ENCODE assay signal across 21 mouse cellular contexts in the genomic region with DNA sequence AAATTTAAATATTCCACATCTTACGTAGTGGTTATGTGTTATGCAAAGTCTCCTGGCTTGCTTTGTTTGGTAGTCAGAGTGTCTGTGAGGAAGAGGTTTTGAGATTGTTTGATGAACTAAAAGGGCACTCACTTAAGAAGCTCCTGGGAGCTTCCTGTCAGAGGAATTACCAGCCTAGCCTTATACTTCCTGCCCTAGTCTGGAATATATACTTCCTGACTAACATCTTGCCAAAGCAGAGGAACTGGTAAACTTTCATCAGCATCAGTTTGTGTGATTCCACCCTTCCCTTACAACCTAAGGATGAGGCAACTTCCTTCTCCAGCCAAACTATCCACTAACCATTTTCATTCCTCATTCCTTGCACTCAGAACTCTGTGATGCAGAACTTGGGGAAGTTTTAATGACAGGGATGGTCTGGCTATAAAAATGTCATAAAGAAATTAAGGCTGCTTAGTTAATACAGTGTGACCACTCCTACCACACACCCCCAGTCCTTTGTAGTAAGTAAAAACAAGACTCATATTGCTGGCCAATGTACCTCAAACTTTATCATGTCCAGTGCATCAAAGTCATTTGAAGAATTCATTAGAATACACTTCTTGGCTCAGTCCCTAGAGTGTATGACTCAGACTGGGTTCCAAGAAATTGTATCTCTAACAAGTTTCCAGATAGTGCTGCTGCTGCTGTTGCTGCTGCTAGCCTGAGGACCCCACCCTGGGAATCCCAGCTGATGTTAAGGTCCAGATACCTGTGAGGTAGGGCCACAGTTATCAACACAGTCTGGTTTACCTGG.
DNase-seq lines count a peak whose midpoint lies in the region; ATAC-seq lines count a peak whose summit lies in the region.
"Had no signal": no experiment of that assay in that cellular context is flagged by ENCODE, and none has a peak within 500 bp of the region (broad histone marks: within the 10 kb centered on the region; RNA-seq: fewer than 3 reads in every experiment).

No protein-coding gene starts in this region.

- H3K9me3 ChIP-seq in liver, embryonic 13.5 days (replicated peaks), result no peaks in the 10 kb centered on the region
- no peaks in the 10 kb centered on the region for H3K9me3 ChIP-seq in liver, embryonic 11.5 days (ENCODE audit: control insufficient read depth, low read length)
- H3K9me3 ChIP-seq in midbrain, embryonic 11.5 days (ENCODE audit: control insufficient read depth, low read length), result no peaks in the 10 kb centered on the region
- H3K9me3 ChIP-seq in midbrain, embryonic 14.5 days (ENCODE audit: control insufficient read depth, low read length), result no peaks in the 10 kb centered on the region
- no peaks in the 10 kb centered on the region for H3K9me3 ChIP-seq in neural tube, embryonic 15.5 days (replicated peaks)
- H3K9me3 ChIP-seq: embryonic facial prominence, embryonic 10.5 days; forebrain, embryonic 10.5 days; heart, embryonic 13.5 days; hindbrain, embryonic 13.5 days had no signal

- no peak overlapping the region for H3K4me2 ChIP-seq in liver, embryonic 13.5 days
- H3K4me2 ChIP-seq in liver, embryonic 11.5 days, result no peak overlapping the region
- H3K4me2 ChIP-seq in midbrain, embryonic 11.5 days, result no peak overlapping the region
- H3K4me2 ChIP-seq in midbrain, embryonic 14.5 days (ENCODE audit: low read length), result no peak overlapping the region
- no peak overlapping the region for H3K4me2 ChIP-seq in neural tube, embryonic 15.5 days
- H3K4me2 ChIP-seq: heart, embryonic 13.5 days; hindbrain, embryonic 13.5 days had no signal

- ATAC-seq in liver, embryonic 13.5 days (ENCODE audit: low read depth), result peak; percentile 41; the same call in 1 of the 2 replicates
- ATAC-seq in liver, embryonic 11.5 days (replicated peaks; ENCODE audit: low FRiP score), result no peak
- ATAC-seq in midbrain, embryonic 11.5 days (ENCODE audit: low FRiP score), result no peak
- no peak for ATAC-seq in midbrain, embryonic 14.5 days (ENCODE audit: low FRiP score, low TSS enrichment)
- ATAC-seq in neural tube, embryonic 15.5 days (ENCODE audit: low FRiP score), result no peak
- ATAC-seq: activated CD4-positive, CD25-positive, alpha-beta regulatory T cell, adult 4 months; forebrain, embryonic 14.5 days; hindbrain, postnatal 0 days had no signal

- H3K9ac ChIP-seq in liver, embryonic 13.5 days, result no peak overlapping the region
- no peak overlapping the region for H3K9ac ChIP-seq in liver, embryonic 11.5 days (ENCODE audit: low read depth, low read length)
- H3K9ac ChIP-seq in midbrain, embryonic 11.5 days (ENCODE audit: low read length), result no peak overlapping the region
- no peak overlapping the region for H3K9ac ChIP-seq in midbrain, embryonic 14.5 days (replicated peaks; ENCODE audit: low read length)
- no peak overlapping the region for H3K9ac ChIP-seq in neural tube, embryonic 15.5 days (replicated peaks)
- H3K9ac ChIP-seq: heart, embryonic 13.5 days; hindbrain, embryonic 13.5 days had no signal

- H3K27me3 ChIP-seq in liver, embryonic 13.5 days, result no peaks in the 10 kb centered on the region
- H3K27me3 ChIP-seq in liver, embryonic 11.5 days (replicated peaks; ENCODE audit: control insufficient read depth, insufficient read depth, low read length), result no peaks in the 10 kb centered on the region
- H3K27me3 ChIP-seq in midbrain, embryonic 11.5 days (ENCODE audit: control insufficient read depth, insufficient read depth, low read length), result no peaks in the 10 kb centered on the region
- H3K27me3 ChIP-seq in midbrain, embryonic 14.5 days (ENCODE audit: control insufficient read depth, insufficient read depth, low read length), result no peaks in the 10 kb centered on the region
- H3K27me3 ChIP-seq in neural tube, embryonic 15.5 days (replicated peaks), result no peaks in the 10 kb centered on the region
- H3K27me3 ChIP-seq: heart, embryonic 13.5 days; hindbrain, embryonic 13.5 days had no signal

- H3K36me3 ChIP-seq in liver, embryonic 13.5 days, result no peaks in the 10 kb centered on the region
- no peaks in the 10 kb centered on the region for H3K36me3 ChIP-seq in liver, embryonic 11.5 days (ENCODE audit: control insufficient read depth, insufficient read depth, low read length)
- no peaks in the 10 kb centered on the region for H3K36me3 ChIP-seq in midbrain, embryonic 11.5 days (ENCODE audit: control insufficient read depth, insufficient read depth, low read length)
- H3K36me3 ChIP-seq in midbrain, embryonic 14.5 days (ENCODE audit: control insufficient read depth, insufficient read depth, low read length), result no peaks in the 10 kb centered on the region
- H3K36me3 ChIP-seq in neural tube, embryonic 15.5 days, result no peaks in the 10 kb centered on the region
- H3K36me3 ChIP-seq: embryonic facial prominence, embryonic 10.5 days; forebrain, embryonic 10.5 days; heart, embryonic 13.5 days; hindbrain, embryonic 13.5 days had no signal

- DNase-seq in liver, embryonic 13.5 days, result no peak
- no peak for DNase-seq in liver, embryonic 11.5 days (ENCODE audit: low spot score)
- peak; percentile 39 for DNase-seq in midbrain, embryonic 11.5 days (ENCODE audit: low spot score, missing footprints)
- DNase-seq in midbrain, embryonic 14.5 days, result no peak
- DNase-seq in Muller cell, postnatal 12 days (ENCODE audit: inconsistent ontology term), result peak; percentile 78
- no peak for DNase-seq in heart, postnatal 10 days
- DNase-seq: adrenal gland, postnatal 25 days; cerebellum, adult 2 months; cerebellum, postnatal 10 days; gastrocnemius, adult 2 months; gastrocnemius, postnatal 25 days; heart, postnatal 4 days had no signal

- H3K4me1 ChIP-seq in liver, embryonic 13.5 days (replicated peaks), result no peaks in the 10 kb centered on the region
- no peaks in the 10 kb centered on the region for H3K4me1 ChIP-seq in liver, embryonic 11.5 days (replicated peaks; ENCODE audit: control insufficient read depth, insufficient read depth, low read length)
- H3K4me1 ChIP-seq in midbrain, embryonic 11.5 days (ENCODE audit: control insufficient read depth, insufficient read depth, low read length), result no peaks in the 10 kb centered on the region
- H3K4me1 ChIP-seq in midbrain, embryonic 14.5 days (ENCODE audit: control insufficient read depth, insufficient read depth, low read length), result no peaks in the 10 kb centered on the region
- H3K4me1 ChIP-seq in neural tube, embryonic 15.5 days, result no peaks in the 10 kb centered on the region
- H3K4me1 ChIP-seq: hindbrain, embryonic 13.5 days had no signal

- H3K4me3 ChIP-seq in liver, embryonic 13.5 days (replicated peaks), result no peak overlapping the region
- no peak overlapping the region for H3K4me3 ChIP-seq in liver, embryonic 11.5 days (ENCODE audit: low read depth, low read length)
- no peak overlapping the region for H3K4me3 ChIP-seq in midbrain, embryonic 11.5 days (ENCODE audit: low read depth, low read length)
- H3K4me3 ChIP-seq in midbrain, embryonic 14.5 days (replicated peaks; ENCODE audit: low read depth, low read length), result no peak overlapping the region
- no peak overlapping the region for H3K4me3 ChIP-seq in neural tube, embryonic 15.5 days (replicated peaks)
- H3K4me3 ChIP-seq: embryonic facial prominence, embryonic 10.5 days; erythroblast, embryonic 14.5 days; forebrain, embryonic 10.5 days; gastrocnemius, adult 2 months; heart, embryonic 13.5 days; hindbrain, embryonic 13.5 days had no signal

- H3K27ac ChIP-seq in liver, embryonic 13.5 days, result no peak overlapping the region
- no peak overlapping the region for H3K27ac ChIP-seq in liver, embryonic 11.5 days (ENCODE audit: low read depth, low read length)
- no peak overlapping the region for H3K27ac ChIP-seq in midbrain, embryonic 11.5 days (ENCODE audit: low read depth, low read length)
- H3K27ac ChIP-seq in midbrain, embryonic 14.5 days (replicated peaks; ENCODE audit: low read depth, low read length), result no peak overlapping the region
- no peak overlapping the region for H3K27ac ChIP-seq in neural tube, embryonic 15.5 days (replicated peaks)
- H3K27ac ChIP-seq: embryonic facial prominence, embryonic 10.5 days; forebrain, embryonic 10.5 days; gastrocnemius, adult 2 months; heart, embryonic 13.5 days; hindbrain, embryonic 13.5 days; hindbrain, postnatal 0 days had no signal

- 75% methylated on average over 1 of the region's 1 CpGs for WGBS in liver, embryonic 13.5 days (ENCODE audit: insufficient replicate concordance)
- WGBS in liver, embryonic 11.5 days, result 81% methylated on average over 1 of the region's 1 CpGs
- 81% methylated on average over 1 of the region's 1 CpGs for WGBS in midbrain, embryonic 11.5 days
- WGBS in midbrain, embryonic 14.5 days, result 81% methylated on average over 1 of the region's 1 CpGs
- WGBS in neural tube, embryonic 15.5 days, result 84% methylated on average over 1 of the region's 1 CpGs

- intact Hi-C loops in heart, postnatal 10 days (cut with DNase I), result no loop called here

Comparison
In these comparisons a context has a peak if more than half of its experiments do, and no peak if none do; other contexts are left out.
1. DNase-seq: peak in midbrain, embryonic 11.5 days (single experiment) and Muller cell, postnatal 12 days (single experiment); none in liver, embryonic 13.5 days (single experiment), liver, embryonic 11.5 days (single experiment), midbrain, embryonic 14.5 days (single experiment) and heart, postnatal 10 days (0 of 2).